In the genomic region with DNA sequence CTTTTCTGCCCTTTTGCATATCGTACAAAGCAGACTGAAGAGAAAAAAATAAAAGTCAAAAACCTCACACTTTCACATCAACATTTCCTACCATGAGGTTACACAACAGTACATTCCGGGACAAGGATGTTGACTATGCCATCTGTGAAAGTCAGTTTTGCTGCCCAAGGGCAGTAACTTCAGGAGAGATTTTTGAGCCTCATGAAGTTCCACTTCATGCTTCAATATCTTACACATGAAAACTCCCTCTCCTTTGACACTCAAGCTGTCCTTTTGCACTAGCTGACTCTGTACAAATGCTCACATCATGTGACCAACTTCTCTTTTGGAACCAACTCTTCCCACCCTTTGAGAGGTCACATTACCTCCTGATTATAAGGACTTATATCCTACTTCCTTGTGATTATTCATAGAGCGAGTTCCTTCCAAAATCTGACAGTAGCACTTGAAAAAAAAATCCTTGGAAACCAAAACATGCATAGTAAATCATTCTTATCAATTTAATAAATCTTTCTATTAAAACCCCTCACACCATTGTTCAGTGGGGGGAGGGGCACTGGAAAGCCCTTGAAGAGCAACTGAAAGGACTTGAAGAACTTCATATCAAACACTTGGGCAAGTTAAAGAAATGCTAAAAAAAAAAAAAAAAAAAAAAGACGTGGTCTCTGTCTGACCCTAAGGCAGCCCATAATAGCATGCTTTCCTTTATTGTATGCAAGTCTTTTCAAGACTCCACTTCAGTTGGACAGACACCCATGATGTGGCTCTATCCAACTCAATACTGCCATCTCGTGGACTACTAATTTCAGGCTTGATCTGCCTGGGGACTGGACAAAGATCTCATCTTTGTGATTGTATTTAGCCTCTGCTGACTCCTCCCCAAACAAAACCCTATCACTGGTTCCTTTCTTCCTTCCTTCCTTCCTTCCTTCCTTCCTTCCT, we compare ENCODE assay signal across 8 mouse cellular contexts.
DNase-seq lines count a peak whose midpoint lies in the region; ATAC-seq and TF ChIP-seq lines count a peak whose summit lies in the region.

No protein-coding gene starts in this region.

- H3K36me3 ChIP-seq in forebrain, embryonic 16.5 days (ENCODE audit: control insufficient read depth, insufficient read depth), result no peaks in the 10 kb centered on the region

- H3K9ac ChIP-seq in forebrain, embryonic 16.5 days (replicated peaks; ENCODE audit: low read depth, low read length), result no peak overlapping the region

- TF ChIP-seq CTCF in layer of hippocampus, adult 2 months (conservative IDR thresholded peaks at IDR 0.05), result peak; percentile 84

- 55% methylated on average over 5 of the region's 5 CpGs for WGBS in forebrain, embryonic 16.5 days

- no peak overlapping the region for H3K27ac ChIP-seq in forebrain, embryonic 16.5 days (ENCODE audit: low read length)
- no peak overlapping the region for H3K27ac ChIP-seq in layer of hippocampus, adult 2 months

- peak; percentile 74 for ATAC-seq in forebrain, embryonic 16.5 days
- peak; percentile 76 to 77; a peak in 3 of 4 replicates for ATAC-seq in hematopoietic stem cell, adult 5-6 weeks (replicated peaks in 1 of 2; ENCODE audit: insufficient read depth in 1 of 2, low FRiP score in 2 of 2, low TSS enrichment in 1 of 2, low read depth in 1 of 2, poor library complexity in 2 of 2, severe bottlenecking in 2 of 2)

- H3K27me3 ChIP-seq in forebrain, embryonic 16.5 days (replicated peaks; ENCODE audit: control insufficient read depth, insufficient read depth, low read length), result no peaks in the 10 kb centered on the region

- peaks cover 6% of the 10 kb centered on the region; the same call in 1 of the 2 replicates for H3K4me1 ChIP-seq in forebrain, embryonic 16.5 days (replicated peaks; ENCODE audit: control insufficient read depth, insufficient read depth, low read length)

- no peak overlapping the region for H3K4me2 ChIP-seq in forebrain, embryonic 16.5 days (ENCODE audit: low read length)

- no peak overlapping the region for H3K4me3 ChIP-seq in forebrain, embryonic 16.5 days (replicated peaks; ENCODE audit: low read length)
- H3K4me3 ChIP-seq in layer of hippocampus, adult 2 months, result no peak overlapping the region

- peak; percentile 78 for DNase-seq in layer of hippocampus, adult 11-12 months (ENCODE audit: low spot score)
- DNase-seq in layer of hippocampus, postnatal 36 days, result no peak
- DNase-seq in c-Kit-positive CD71-positive TER-119-negative erythroid progenitor cells, embryonic 14.5 days (ENCODE audit: low read depth), result peak; percentile 24
- DNase-seq in layer of hippocampus, adult 2 months (ENCODE audit: low spot score in 2 of 2), result peak; percentile 72 to 75
- peak; percentile 75 for DNase-seq in lung, postnatal 14 days
- peak; percentile 87 for DNase-seq in retina, postnatal 1 day

- no peaks in the 10 kb centered on the region for H3K9me3 ChIP-seq in forebrain, embryonic 16.5 days (ENCODE audit: control insufficient read depth, low read length)

Comparison
In these comparisons a context has a peak if more than half of its experiments do, and no peak if none do; other contexts are left out.
1. DNase-seq: peak in layer of hippocampus, adult 11-12 months (single experiment), c-Kit-positive CD71-positive TER-119-negative erythroid progenitor cells, embryonic 14.5 days (single experiment), layer of hippocampus, adult 2 months (2 of 2), lung, postnatal 14 days (single experiment) and retina, postnatal 1 day (single experiment); none in layer of hippocampus, postnatal 36 days (0 of 2).